Mouse (Mus musculus): Measurements from ENCODE around the gene Ephb3. TPM values are rescaled to one million over a fixed set of nuclear protein-coding genes. Genes with fewer than 3 reads are reported as not detected.

The Ephb3 gene
- total RNA-seq, 1 experiment = 24.9 TPM

DNA sequence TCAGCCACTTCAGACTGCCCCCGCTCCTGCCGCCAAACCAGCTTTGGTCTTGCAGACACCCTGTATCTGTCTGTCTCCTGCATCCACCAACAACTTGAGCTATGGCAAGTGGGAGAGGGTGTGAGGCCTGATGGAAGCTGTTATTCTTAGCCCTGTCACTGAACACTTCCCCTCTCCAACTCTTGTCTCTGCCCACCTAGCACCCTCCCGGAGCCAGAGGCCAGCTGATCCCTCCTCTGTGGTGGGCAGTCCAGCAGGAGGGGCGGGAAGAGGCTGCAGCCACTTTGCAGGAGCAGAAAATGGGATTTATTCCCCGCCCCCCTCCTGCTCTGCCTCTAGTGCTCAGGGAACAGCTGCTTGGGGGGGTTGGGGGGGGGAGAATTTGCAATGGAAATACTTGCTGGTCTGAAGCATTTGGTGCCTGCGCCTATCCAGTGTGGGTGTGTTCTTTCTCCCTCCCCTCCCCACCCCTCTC is 67.3 kb downstream of the Ephb3 start:
- H3K4me1 ChIP-seq (ENCODE audit: control insufficient read depth in 2 of 2, insufficient read depth in 2 of 2, low read length in 2 of 2, poor library complexity in 1 of 2) = peaks cover 0 to 4% of the 10 kb centered on the region in 2 experiments; a peak in 2 of 4 replicates
- H3K27ac ChIP-seq (ENCODE audit: insufficient read depth, low read depth, low read length, poor library complexity, severe bottlenecking) = no peak overlapping the region
- no peak overlapping the region for H3K4me3 ChIP-seq (ENCODE audit: insufficient read depth in 1 of 2, low read depth in 1 of 2, low read length in 2 of 2, poor library complexity in 1 of 2, severe bottlenecking in 1 of 2)
- TF ChIP-seq HCFC1 (IDR thresholded peaks at IDR 0.05; ENCODE audit: borderline replicate concordance, insufficient read depth, low read length) (no peak), ZNF384 (IDR thresholded peaks at IDR 0.05; ENCODE audit: low read depth, low read length) (no peak), ZC3H11A (IDR thresholded peaks at IDR 0.05; ENCODE audit: borderline replicate concordance, low read depth, low read length) (no peak)
- DNase-seq (ENCODE audit: low read depth, low spot score) = no peak
- H3K9me3 ChIP-seq (ENCODE audit: control insufficient read depth, insufficient read depth, low read depth, low read length) = no peaks in the 10 kb centered on the region
- no peak overlapping the region for H3K9ac ChIP-seq (ENCODE audit: insufficient read depth, low read depth, low read length, poor library complexity, severe bottlenecking)
- H3K36me3 ChIP-seq (ENCODE audit: control insufficient read depth, insufficient read depth, low read length, poor library complexity, severe bottlenecking) = no peaks in the 10 kb centered on the region
- in situ Hi-C loops (cut with MboI; ENCODE audit: low sequenced_read_pairs in 2 of 2, unreplicated experiment in 2 of 2) = no loop called here

- H3K9ac ChIP-seq (ENCODE audit: insufficient read depth, low read depth, low read length, poor library complexity, severe bottlenecking) = no peak overlapping the region
- in situ Hi-C loops (cut with MboI; ENCODE audit: low sequenced_read_pairs in 2 of 2, unreplicated experiment in 2 of 2) = no loop called here
- no peak for DNase-seq (ENCODE audit: low read depth, low spot score)
- H3K9me3 ChIP-seq (ENCODE audit: control insufficient read depth, insufficient read depth, low read depth, low read length) = no peaks in the 10 kb centered on the region
- peaks cover 0 to 4% of the 10 kb centered on the region in 2 experiments; a peak in 2 of 4 replicates for H3K4me1 ChIP-seq (ENCODE audit: control insufficient read depth in 2 of 2, insufficient read depth in 2 of 2, low read length in 2 of 2, poor library complexity in 1 of 2)
- no peak overlapping the region for H3K27ac ChIP-seq (ENCODE audit: insufficient read depth, low read depth, low read length, poor library complexity, severe bottlenecking)
- no peak overlapping the region for H3K4me3 ChIP-seq (ENCODE audit: insufficient read depth in 1 of 2, low read depth in 1 of 2, low read length in 2 of 2, poor library complexity in 1 of 2, severe bottlenecking in 1 of 2)
- TF ChIP-seq ZC3H11A (IDR thresholded peaks at IDR 0.05; ENCODE audit: borderline replicate concordance, low read depth, low read length) (no peak), ZNF384 (IDR thresholded peaks at IDR 0.05; ENCODE audit: low read depth, low read length) (no peak), HCFC1 (IDR thresholded peaks at IDR 0.05; ENCODE audit: borderline replicate concordance, insufficient read depth, low read length) (no peak), CHD2 (IDR thresholded peaks at IDR 0.05; ENCODE audit: low read depth, low read length) (no peak), MAFK (IDR thresholded peaks at IDR 0.05; ENCODE audit: insufficient read depth, low read depth, low read length) (no peak)
- no peaks in the 10 kb centered on the region for H3K36me3 ChIP-seq (ENCODE audit: control insufficient read depth, insufficient read depth, low read length, poor library complexity, severe bottlenecking)
Measured at GRCm38 (mm10) chr16:21272748-21273147, 68.2 kb downstream of the Ephb3 start.

Other genes starting within 250 kb of the Ephb3 start
- gene Teddm3, start 50.8 kb upstream of the Ephb3 start, total RNA-seq (2012; rRNA removed) = 0.80 and 2.4 TPM in 2 replicates
- gene Vps8, start 218.4 kb downstream of the Ephb3 start, total RNA-seq (2012; rRNA removed) = 11.3 and 12.5 TPM in 2 replicates

Data from ES-E14 (cell line).